Mouse (Mus musculus) MEL (cell line): ENCODE results near the gene Ptpdc1.

ENCODE experiments used
- CTCF ChIP-seq, 3 experiments: IDR thresholded peaks in 2 of 3; conservative IDR thresholded peaks in 1 of 3; 2 replicates each; pipeline ENCODE4 v1.5.1; 2011 to 2012; ENCODE audit warnings: low read length in 3 of 3, low read depth in 2 of 3, mild to moderate bottlenecking in 2 of 3, improper control_type of control experiment in 1 of 3, inconsistent platforms in 1 of 3, mixed read lengths in 1 of 3, moderate library complexity in 1 of 3; ENCODE audit not compliant: control insufficient read depth in 1 of 3, insufficient read depth in 1 of 3, poor library complexity in 1 of 3, severe bottlenecking in 1 of 3
- E2F4 ChIP-seq: IDR thresholded peaks from 2 replicates; pipeline ENCODE4 v1.6.1; 2011; ENCODE audit warnings: low read depth, low read length, improper control_type of control experiment, borderline replicate concordance
- GATA1 ChIP-seq: IDR thresholded peaks from 2 replicates; pipeline ENCODE4 v1.6.1; 2011; ENCODE audit warnings: low read depth, low read length, improper control_type of control experiment
- MXI1 ChIP-seq: IDR thresholded peaks from 2 replicates; pipeline ENCODE4 v1.6.1; 2011; ENCODE audit warnings: mild to moderate bottlenecking, low read depth, low read length, improper control_type of control experiment
- POLR2A ChIP-seq, 2 experiments: IDR thresholded peaks; 2 replicates each; pipeline ENCODE4 v1.6.1; 2011 to 2012; ENCODE audit warnings: low read length in 2 of 2, mild to moderate bottlenecking in 2 of 2, control low read depth in 1 of 2, improper control_type of control experiment in 1 of 2, low read depth in 1 of 2, moderate library complexity in 1 of 2; ENCODE audit not compliant: control insufficient read depth in 1 of 2, insufficient read depth in 1 of 2, poor library complexity in 1 of 2
- SIN3A ChIP-seq: IDR thresholded peaks from 2 replicates; pipeline ENCODE4 v1.6.1; 2012; ENCODE audit warnings: low read length, improper control_type of control experiment, inconsistent platforms

GRCm38 (mm10) chr13:48631691-48632090, 6.2 kb upstream of the Ptpdc1 start:
- TF ChIP-seq MXI1 (no peak), CTCF (IDR thresholded peaks at IDR 0.05 in 2 of 3, conservative IDR thresholded peaks at IDR 0.05 in 1 of 3; ENCODE audit: control insufficient read depth in 1 of 3, insufficient read depth in 1 of 3, low read depth in 2 of 3, low read length in 3 of 3, poor library complexity in 1 of 3, severe bottlenecking in 1 of 3) (no peak; a peak in 1 of 6 replicates), POLR2A (IDR thresholded peaks at IDR 0.05; ENCODE audit: control insufficient read depth in 1 of 2, insufficient read depth in 1 of 2, low read depth in 1 of 2, low read length in 2 of 2, poor library complexity in 1 of 2) (no peak), GATA1 (no peak), E2F4 (no peak), SIN3A (no peak)
